Mouse (Mus musculus) 3T3-L1 (cell line): ENCODE measurements around the gene Glrx5.

Source experiments
- DNase-seq: peaks from one replicate; pipeline ENCODE4 v3.0.0-alpha.2; 2015; ENCODE audit warnings: low read depth, low spot score

The Glrx5 gene

GRCm38 (mm10) chr12:105004956-105005714 is 27.4 kb upstream of the Glrx5 start:
- DNase-seq, result no peak

- DNase-seq, result no peak
Measured at GRCm38 (mm10) chr12:105005715-105005972, 26.8 kb upstream of the Glrx5 start.

- peak; percentile 53 for DNase-seq
Measured at GRCm38 (mm10) chr12:105008150-105008549, 24.3 kb upstream of the Glrx5 start.

- DNase-seq, result peak; percentile 94
Measured at GRCm38 (mm10) chr12:105008752-105009178, 23.7 kb upstream of the Glrx5 start.

GRCm38 (mm10) chr12:105009370-105010212 is 22.9 kb upstream of the Glrx5 start, which contains the start of gene Syne3:
TSS of gene Syne3 (minus strand) at chr12:105009809.
- DNase-seq, result peak; percentile 74

GRCm38 (mm10) chr12:105010213-105010790 is 22.2 kb upstream of the Glrx5 start:
- peak; percentile 57 for DNase-seq

- no peak for DNase-seq
Measured at GRCm38 (mm10) chr12:105011589-105011988, 20.9 kb upstream of the Glrx5 start.

GRCm38 (mm10) chr12:105012314-105012713 is 20.2 kb upstream of the Glrx5 start:
- DNase-seq, result no peak

GRCm38 (mm10) chr12:105013065-105013464 is 19.4 kb upstream of the Glrx5 start:
- peak; percentile 96 for DNase-seq

GRCm38 (mm10) chr12:105016199-105016598 is 16.3 kb upstream of the Glrx5 start:
- no peak for DNase-seq

- no peak for DNase-seq
Measured at GRCm38 (mm10) chr12:105016639-105017038, 15.8 kb upstream of the Glrx5 start.

- DNase-seq, result peak; percentile 57
Measured at GRCm38 (mm10) chr12:105019359-105020219, 12.9 kb upstream of the Glrx5 start.

GRCm38 (mm10) chr12:105021441-105022069 is 10.9 kb upstream of the Glrx5 start:
- DNase-seq, result no peak

- no peak for DNase-seq
Measured at GRCm38 (mm10) chr12:105022141-105022540, 10.3 kb upstream of the Glrx5 start.

- DNase-seq, result no peak
Measured at GRCm38 (mm10) chr12:105022776-105023175, 9.7 kb upstream of the Glrx5 start.

- DNase-seq, result peak; percentile 88
Measured at GRCm38 (mm10) chr12:105025271-105025946, 7.1 kb upstream of the Glrx5 start.

- peak; percentile 83 for DNase-seq
Measured at GRCm38 (mm10) chr12:105025947-105026586, 6.4 kb upstream of the Glrx5 start.

- peak; percentile 92 for DNase-seq
Measured at GRCm38 (mm10) chr12:105027323-105027991, 5.0 kb upstream of the Glrx5 start.

GRCm38 (mm10) chr12:105029890-105030289 is 2.6 kb upstream of the Glrx5 start:
- no peak for DNase-seq
